Mouse (Mus musculus): Measurements from ENCODE around the gene Mob3c.

- TF ChIP-seq GATA1 (IDR thresholded peaks at IDR 0.05; ENCODE audit: borderline replicate concordance, low read length): no peak
- no peak for TF ChIP-seq FLI1 (IDR thresholded peaks at IDR 0.05; ENCODE audit: low read length)
Observed at GRCm38 (mm10) chr4:115851569-115851968, 23.7 kb downstream of the Mob3c start.

Measured in megakaryocyte, embryonic 14.5 days (primary cell).